Mouse (Mus musculus) lung, embryonic 14.5 days (tissue): ENCODE data around the gene Grip1. TPM values are rescaled to one million over a fixed set of nuclear protein-coding genes. Genes with fewer than 3 reads are reported as not detected.

Experiments used
- ATAC-seq: fragments of 200-750 bp; cut with Nextera tagmentation; 2 replicates; pipeline ENCODE4 v1.8.0; 2017; ENCODE audit warnings: mild to moderate bottlenecking, moderate TSS enrichment, moderate library complexity; ENCODE audit not compliant: insufficient read depth
- DNase-seq: peaks from one replicate; pipeline ENCODE4 v3.0.0-alpha.2; 2015
- H3K27ac ChIP-seq: fragments of 300-500 bp; sonication (generic); 2 replicates; pipeline ENCODE4 v1.5.1; 2014; ENCODE audit warnings: low read depth, mild to moderate bottlenecking, moderate library complexity
- H3K27me3 ChIP-seq: fragments of 300-500 bp; sonication (generic); 2 replicates; pipeline ENCODE4 v1.6.1; 2014; ENCODE audit warnings: low read length, control low read depth; ENCODE audit not compliant: insufficient read depth
- H3K36me3 ChIP-seq: fragments of 300-500 bp; sonication (generic); 2 replicates; pipeline ENCODE4 v1.6.1; 2014; ENCODE audit warnings: control low read depth; ENCODE audit not compliant: insufficient read depth
- H3K4me1 ChIP-seq: fragments of 300-500 bp; sonication (generic); 2 replicates; pipeline ENCODE4 v1.6.1; 2014; ENCODE audit warnings: antibody characterized with exemption, control low read depth; ENCODE audit not compliant: insufficient read depth
- H3K4me2 ChIP-seq: fragments of 300-500 bp; sonication (generic); 2 replicates; pipeline ENCODE4 v1.6.1; 2014; ENCODE audit warnings: mild to moderate bottlenecking
- H3K4me3 ChIP-seq: fragments of 300-500 bp; sonication (generic); 2 replicates; pipeline ENCODE4 v1.5.1; 2014; ENCODE audit warnings: low read depth, low read length
- H3K9ac ChIP-seq: fragments of 300-500 bp; sonication (generic); 2 replicates; pipeline ENCODE4 v1.6.1; 2014
- H3K9me3 ChIP-seq: fragments of 300-500 bp; sonication (generic); 2 replicates; pipeline ENCODE4 v1.6.1; 2016; ENCODE audit warnings: low read depth, low read length, control low read depth
- CTCF ChIP-seq: IDR thresholded peaks from 2 replicates; pipeline ENCODE4 v1.5.1; 2016; ENCODE audit warnings: antibody characterized with exemption, low read depth
- WGBS: fragments of 180-500 bp; shearing (Covaris S2); extraction: QIAGEN DNeasy Blood & Tissue Kit; methylation state at CpG from one replicate; pipeline ENCODE4 v1.1.7; 2014; 5-methylcytosine and 5-hydroxymethylcytosine counted together
- polyA plus RNA-seq: library from polyadenylated mRNA; unstranded; fragments of >200 nt; fragmentation: Nextera tagmentation; extraction: Ambion mirVana; gene quantifications from 2 replicates; pipeline ENCODE4 v1.2.1, GENCODE M21; 2014

Gene Grip1
- polyA plus RNA-seq, 1 experiment from 2014 or later = 2.6 TPM

GRCm38 (mm10) chr10:120114493-120114892 lies 660.9 kb downstream of the Grip1 start:
- WGBS = 42% methylated on average over 7 of the region's 7 CpGs

DNA sequence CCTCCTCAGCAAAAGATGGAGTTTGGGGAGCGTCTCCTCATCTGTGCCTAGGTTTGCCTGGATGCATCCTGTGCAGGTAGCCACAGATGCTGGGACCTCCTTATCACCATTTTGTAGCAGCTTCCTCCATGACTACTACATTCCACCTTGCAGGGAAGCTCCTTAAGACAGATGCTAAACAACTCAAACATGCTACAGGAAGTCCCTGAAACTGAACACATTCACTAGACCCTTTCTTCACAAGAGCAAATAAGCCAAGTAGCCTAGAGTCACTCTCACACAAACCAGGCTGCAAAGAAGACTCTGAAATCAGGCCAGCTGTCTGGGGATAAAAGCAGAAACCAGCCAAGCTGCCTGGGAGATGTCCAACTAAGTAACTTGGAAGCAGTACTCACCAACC lies 661.6 kb downstream of the Grip1 start:
- Histone ChIP-seq H3K36me3 (no peaks in the 10 kb centered on the region), H3K4me3 (no peak overlapping the region), H3K27ac (no peak overlapping the region), H3K4me1 (no peaks in the 10 kb centered on the region), H3K9me3 (no peaks in the 10 kb centered on the region), H3K4me2 (no peak overlapping the region), H3K9ac (no peak overlapping the region), H3K27me3 (no peaks in the 10 kb centered on the region)
- 96% methylated on average over 1 of the region's 1 CpGs for WGBS
- ATAC-seq = no peak
- TF ChIP-seq CTCF = no peak
- DNase-seq = no peak

More at GRCm38 (mm10) chr10:120114493-120114892, 660.9 kb downstream of the Grip1 start:
- Histone ChIP-seq H3K27me3 (no peaks in the 10 kb centered on the region), H3K4me2 (no peak overlapping the region), H3K4me3 (no peak overlapping the region), H3K9ac (no peak overlapping the region), H3K27ac (no peak overlapping the region), H3K4me1 (no peaks in the 10 kb centered on the region), H3K9me3 (no peaks in the 10 kb centered on the region), H3K36me3 (no peaks in the 10 kb centered on the region)
- no peak for ATAC-seq
- no peak for DNase-seq
- TF ChIP-seq CTCF = no peak

GRCm38 (mm10) chr10:120123721-120124120 lies 670.1 kb downstream of the Grip1 start:
- Histone ChIP-seq H3K27ac (no peak overlapping the region), H3K9ac (no peak overlapping the region), H3K9me3 (no peaks in the 10 kb centered on the region), H3K4me3 (no peak overlapping the region), H3K36me3 (no peaks in the 10 kb centered on the region), H3K27me3 (no peaks in the 10 kb centered on the region), H3K4me2 (no peak overlapping the region), H3K4me1 (no peaks in the 10 kb centered on the region)
- no peak for TF ChIP-seq CTCF
- ATAC-seq (no peak), DNase-seq (no peak)
- 81% methylated on average over 3 of the region's 3 CpGs for WGBS

DNA sequence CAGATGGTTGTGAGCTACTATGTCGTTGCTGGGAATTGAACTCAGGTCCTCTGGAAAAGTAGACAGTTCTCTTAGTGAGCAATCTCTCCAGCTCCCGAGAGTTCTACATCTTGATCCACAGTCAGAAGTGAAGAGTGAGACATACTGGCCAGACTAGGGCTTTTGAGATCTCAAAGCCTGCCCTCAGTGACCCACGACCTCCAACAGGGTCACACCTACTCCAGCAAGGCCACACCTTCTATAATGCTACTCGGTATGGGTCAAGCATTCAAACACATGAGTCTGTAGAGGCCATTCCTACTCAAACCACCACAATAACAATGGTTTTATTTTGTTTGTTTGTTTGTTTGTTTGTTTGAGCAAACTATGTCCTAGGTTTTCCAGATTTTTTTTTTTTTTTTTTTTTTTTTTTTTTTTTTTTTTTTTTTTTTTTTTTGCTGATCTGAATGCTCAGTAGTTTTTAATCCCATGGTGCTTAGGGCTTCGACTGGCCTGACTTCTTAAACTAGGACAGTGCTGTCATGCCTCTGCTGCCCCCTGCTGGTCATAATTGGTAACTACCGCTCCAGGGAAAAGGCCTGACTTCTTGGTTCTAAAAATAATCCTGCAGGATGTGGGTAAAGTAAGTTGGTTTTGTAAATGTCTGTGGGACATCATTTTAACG lies 671.3 kb downstream of the Grip1 start:
- no peak overlapping the region for H3K9ac ChIP-seq
- WGBS = 48% methylated on average over 7 of the region's 7 CpGs
- H3K4me3 ChIP-seq = no peak overlapping the region
- H3K27me3 ChIP-seq = no peaks in the 10 kb centered on the region
- TF ChIP-seq CTCF = peak; percentile 91
- ATAC-seq = peak; percentile 70; the same call in 1 of the 2 replicates
- H3K9me3 ChIP-seq = no peaks in the 10 kb centered on the region
- peak; percentile 92 for DNase-seq
- no peak overlapping the region for H3K4me2 ChIP-seq
- no peaks in the 10 kb centered on the region for H3K4me1 ChIP-seq
- H3K27ac ChIP-seq = no peak overlapping the region
- H3K36me3 ChIP-seq = no peaks in the 10 kb centered on the region

DNA sequence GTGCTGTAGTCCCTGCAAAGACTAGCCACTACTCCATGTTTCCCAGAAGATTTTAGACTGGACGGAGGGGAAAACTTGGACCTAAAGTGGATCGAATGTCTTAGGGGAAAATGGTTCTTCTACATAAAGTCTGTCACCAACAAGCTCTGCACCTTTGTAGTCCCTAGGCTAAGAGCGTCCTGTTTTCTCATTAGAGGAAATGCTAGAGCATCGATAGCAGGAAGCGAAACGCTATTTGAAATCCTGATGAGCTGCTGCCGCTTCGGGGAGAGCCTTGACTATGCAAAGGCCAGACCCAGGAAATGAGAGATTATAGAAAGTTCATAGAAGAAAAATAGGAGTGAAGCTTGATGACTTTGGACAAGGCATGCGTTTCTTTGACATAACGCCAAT lies 671.8 kb downstream of the Grip1 start:
- no peak for ATAC-seq

DNA sequence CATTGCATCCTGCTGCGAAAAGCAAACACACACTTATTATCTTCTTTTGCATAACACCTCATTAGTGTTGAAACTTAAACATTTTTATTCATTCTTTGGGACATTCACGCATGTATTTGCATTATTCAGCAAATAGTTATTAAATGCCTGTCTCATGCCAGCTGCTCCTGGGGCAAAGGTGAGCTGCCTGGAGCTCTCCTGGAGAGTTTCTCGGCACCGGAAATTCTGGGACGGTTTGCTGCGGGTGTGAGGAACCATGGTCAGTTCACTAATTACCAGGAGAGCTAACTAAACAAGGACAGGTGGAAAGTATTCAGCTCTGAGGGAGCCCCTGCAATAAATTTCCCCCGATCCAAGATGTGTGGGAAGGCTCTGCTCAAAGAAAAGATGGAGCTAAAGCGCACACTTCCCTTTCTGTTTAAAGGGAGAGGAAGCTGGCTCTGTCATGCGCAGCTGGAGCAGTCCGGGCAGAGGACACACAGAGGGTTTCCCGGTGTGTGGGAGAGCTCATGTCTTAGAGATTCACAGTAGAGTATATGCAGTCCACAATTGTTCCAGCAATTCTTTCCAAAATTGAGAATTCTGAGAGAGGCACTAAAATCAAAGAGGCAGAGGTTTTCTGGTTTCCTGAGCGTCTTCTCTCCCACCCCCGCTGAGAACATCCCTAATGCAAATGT lies 675.1 kb downstream of the Grip1 start:
- 29% methylated on average over 13 of the region's 13 CpGs for WGBS
- Histone ChIP-seq H3K9ac (no peak overlapping the region), H3K4me3 (no peak overlapping the region), H3K27me3 (no peaks in the 10 kb centered on the region), H3K27ac (no peak overlapping the region), H3K4me2 (no peak overlapping the region; the same call in 1 of the 2 replicates), H3K36me3 (no peaks in the 10 kb centered on the region), H3K4me1 (no peaks in the 10 kb centered on the region), H3K9me3 (no peaks in the 10 kb centered on the region)
- TF ChIP-seq CTCF = no peak
- no peak for ATAC-seq
- DNase-seq = no peak

More for the DNA sequence above, 671.8 kb downstream of the Grip1 start:
- Histone ChIP-seq H3K4me3 (no peak overlapping the region), H3K4me2 (no peak overlapping the region), H3K27ac (no peak overlapping the region), H3K4me1 (no peaks in the 10 kb centered on the region), H3K9me3 (no peaks in the 10 kb centered on the region), H3K9ac (no peak overlapping the region), H3K27me3 (no peaks in the 10 kb centered on the region), H3K36me3 (no peaks in the 10 kb centered on the region)
- no peak for TF ChIP-seq CTCF
- DNase-seq = no peak
- WGBS = 71% methylated on average over 10 of the region's 10 CpGs

GRCm38 (mm10) chr10:120130621-120131020 lies 677.0 kb downstream of the Grip1 start:
- Histone ChIP-seq H3K4me2 (no peak overlapping the region), H3K4me1 (no peaks in the 10 kb centered on the region), H3K36me3 (no peaks in the 10 kb centered on the region), H3K9ac (no peak overlapping the region), H3K9me3 (no peaks in the 10 kb centered on the region), H3K27me3 (no peaks in the 10 kb centered on the region), H3K4me3 (no peak overlapping the region), H3K27ac (no peak overlapping the region)
- DNase-seq (peak; percentile 78), ATAC-seq (0 out of 2 replicates have a peak, but pooled peaks have one; percentile 31)
- TF ChIP-seq CTCF = peak; percentile 69
- 60% methylated on average over 16 of the region's 16 CpGs for WGBS
